Mouse (Mus musculus) testis, postnatal 10 days (tissue): ENCODE data around the gene Fam71a.

Experiments used
- DNase-seq: peaks from one replicate; pipeline ENCODE4 v3.0.0; 2021; ENCODE audit warnings: low spot score

The Fam71a gene

GRCm38 (mm10) chr1:191164717-191165116 is at the start of gene Fam71a:
TSS of gene Fam71a (minus strand) at chr1:191164817.
- no peak for DNase-seq

- DNase-seq = no peak
Measured at GRCm38 (mm10) chr1:191211096-191211495, 46.5 kb upstream of the Fam71a start.

GRCm38 (mm10) chr1:191205791-191206190 is 41.2 kb upstream of the Fam71a start:
- DNase-seq = no peak

GRCm38 (mm10) chr1:191204876-191205275 is 40.3 kb upstream of the Fam71a start:
- DNase-seq = no peak

- no peak for DNase-seq
Measured at GRCm38 (mm10) chr1:191203496-191203895, 38.9 kb upstream of the Fam71a start.

- no peak for DNase-seq
Measured at GRCm38 (mm10) chr1:191202208-191202952, 37.8 kb upstream of the Fam71a start.

GRCm38 (mm10) chr1:191200816-191201602 is 36.4 kb upstream of the Fam71a start:
- DNase-seq = no peak

- DNase-seq = no peak
Measured at GRCm38 (mm10) chr1:191197916-191198315, 33.3 kb upstream of the Fam71a start.

GRCm38 (mm10) chr1:191196016-191196415 is 31.4 kb upstream of the Fam71a start:
- DNase-seq = no peak

- DNase-seq = peak; percentile 59
Measured at GRCm38 (mm10) chr1:191193657-191194424, 29.2 kb upstream of the Fam71a start.

GRCm38 (mm10) chr1:191192751-191193150 is 28.1 kb upstream of the Fam71a start:
- DNase-seq = no peak

- DNase-seq = no peak
Measured at GRCm38 (mm10) chr1:191192213-191192612, 27.6 kb upstream of the Fam71a start.

GRCm38 (mm10) chr1:191189671-191190372 is 25.2 kb upstream of the Fam71a start:
- DNase-seq = no peak

GRCm38 (mm10) chr1:191186386-191186770 is 21.8 kb upstream of the Fam71a start:
- peak; percentile 67 for DNase-seq

GRCm38 (mm10) chr1:191185761-191186385 is 21.3 kb upstream of the Fam71a start:
- DNase-seq = no peak

GRCm38 (mm10) chr1:191184841-191185251 is 20.2 kb upstream of the Fam71a start:
- peak; percentile 49 for DNase-seq

- DNase-seq = peak; percentile 61
Measured at GRCm38 (mm10) chr1:191184066-191184815, 19.6 kb upstream of the Fam71a start.

- DNase-seq = peak; percentile 96
Measured at GRCm38 (mm10) chr1:191183163-191184065, 18.8 kb upstream of the Fam71a start.

GRCm38 (mm10) chr1:191182431-191183162 is 18.0 kb upstream of the Fam71a start:
- DNase-seq = peak; percentile 70
